ENCODE assay signal across 9 mouse cellular contexts in genomic region chr16:97443670-97444263, GRCm38 (mm10). TPM values are rescaled to one million over a fixed set of nuclear protein-coding genes. Genes with fewer than 3 reads are reported as not detected.
DNase-seq lines count a peak whose midpoint lies in the region; ATAC-seq lines count a peak whose summit lies in the region.
"Had no signal": no experiment of that assay in that cellular context is flagged by ENCODE, and none has a peak within 500 bp of the region (broad histone marks: within the 10 kb centered on the region; RNA-seq: fewer than 3 reads in every experiment).

No protein-coding gene starts in this region.

- 53% methylated on average over 14 of the region's 14 CpGs for WGBS in hindbrain, embryonic 11.5 days
- 54% methylated on average over 14 of the region's 14 CpGs for WGBS in limb, embryonic 11.5 days
- 53% methylated on average over 14 of the region's 14 CpGs for WGBS in neural tube, embryonic 12.5 days

- no peak for ATAC-seq in hindbrain, embryonic 11.5 days (ENCODE audit: low FRiP score)
- no peak for ATAC-seq in limb, embryonic 11.5 days (ENCODE audit: insufficient number of reproducible peaks, low FRiP score, low TSS enrichment, low read depth)
- 0 out of 2 replicates have a peak, but pooled peaks have one; percentile 44 for ATAC-seq in neural tube, embryonic 12.5 days (ENCODE audit: low FRiP score, low read depth)

- H3K36me3 ChIP-seq in hindbrain, embryonic 11.5 days (ENCODE audit: control insufficient read depth, insufficient read depth, low read length) = no peaks in the 10 kb centered on the region
- no peaks in the 10 kb centered on the region for H3K36me3 ChIP-seq in limb, embryonic 11.5 days (ENCODE audit: control insufficient read depth, insufficient read depth, low read length)
- no peaks in the 10 kb centered on the region for H3K36me3 ChIP-seq in neural tube, embryonic 12.5 days

- DNase-seq in ovary, adult 18-20 months (ENCODE audit: low spot score) = peak; percentile 19
- no peak for DNase-seq in ovary, postnatal 10 days (ENCODE audit: low spot score)
- DNase-seq in adrenal gland, adult (ENCODE audit: inconsistent age in 2 of 2, low spot score in 1 of 2) = peak; percentile 44 to 84
- DNase-seq in embryo, embryonic 11 days = peak; percentile 79
- peak; percentile 77 for DNase-seq in hindbrain, embryonic 11.5 days (ENCODE audit: low spot score)
- DNase-seq in limb, embryonic 11.5 days (ENCODE audit: low spot score) = peak; percentile 57
- no peak for DNase-seq in layer of hippocampus, adult 9-10 months (ENCODE audit: low spot score)

- H3K27ac ChIP-seq in hindbrain, embryonic 11.5 days (ENCODE audit: low read depth, low read length) = no peak overlapping the region
- no peak overlapping the region for H3K27ac ChIP-seq in limb, embryonic 11.5 days (replicated peaks; ENCODE audit: low read depth, low read length)
- no peak overlapping the region for H3K27ac ChIP-seq in neural tube, embryonic 12.5 days

- no peaks in the 10 kb centered on the region for H3K9me3 ChIP-seq in hindbrain, embryonic 11.5 days (ENCODE audit: control insufficient read depth, low read length)
- H3K9me3 ChIP-seq in limb, embryonic 11.5 days (ENCODE audit: control insufficient read depth, low read length) = no peaks in the 10 kb centered on the region
- no peaks in the 10 kb centered on the region for H3K9me3 ChIP-seq in neural tube, embryonic 12.5 days

- no peak overlapping the region for H3K4me3 ChIP-seq in hindbrain, embryonic 11.5 days (ENCODE audit: low read depth, low read length)
- no peak overlapping the region for H3K4me3 ChIP-seq in limb, embryonic 11.5 days (ENCODE audit: low read depth, low read length)
- H3K4me3 ChIP-seq in neural tube, embryonic 12.5 days = no peak overlapping the region
- H3K4me3 ChIP-seq: erythroblast, embryonic 14.5 days had no signal

- no peaks in the 10 kb centered on the region for H3K4me1 ChIP-seq in hindbrain, embryonic 11.5 days (replicated peaks; ENCODE audit: control insufficient read depth, insufficient read depth, low read length)
- H3K4me1 ChIP-seq in limb, embryonic 11.5 days (ENCODE audit: control insufficient read depth, insufficient read depth, low read length) = no peaks in the 10 kb centered on the region
- H3K4me1 ChIP-seq in neural tube, embryonic 12.5 days = no peaks in the 10 kb centered on the region

- no peak overlapping the region for H3K9ac ChIP-seq in hindbrain, embryonic 11.5 days (ENCODE audit: low read depth, low read length)
- no peak overlapping the region for H3K9ac ChIP-seq in limb, embryonic 11.5 days (ENCODE audit: low read length)
- H3K9ac ChIP-seq in neural tube, embryonic 12.5 days = no peak overlapping the region

- H3K4me2 ChIP-seq in hindbrain, embryonic 11.5 days (replicated peaks; ENCODE audit: low read depth, low read length) = no peak overlapping the region
- no peak overlapping the region for H3K4me2 ChIP-seq in limb, embryonic 11.5 days (ENCODE audit: low read depth, severe bottlenecking)
- H3K4me2 ChIP-seq in neural tube, embryonic 12.5 days (replicated peaks) = no peak overlapping the region

- H3K27me3 ChIP-seq in hindbrain, embryonic 11.5 days (ENCODE audit: control insufficient read depth, insufficient read depth, low read length) = no peaks in the 10 kb centered on the region
- no peaks in the 10 kb centered on the region for H3K27me3 ChIP-seq in limb, embryonic 11.5 days (ENCODE audit: control insufficient read depth, insufficient read depth, low read length)
- H3K27me3 ChIP-seq in neural tube, embryonic 12.5 days (replicated peaks) = no peaks in the 10 kb centered on the region

RNA-seq across cellular contexts. Expression of gene Mx1, which starts 18.9 kb away (rescaled TPM):
- polyA plus RNA-seq in hindbrain, embryonic 11.5 days (2014; fragmentation: Nextera tagmentation; extraction: Ambion mirVana) = not detected in 2 replicates
- polyA plus RNA-seq in limb, embryonic 11.5 days (2014; fragmentation: Nextera tagmentation; extraction: Ambion mirVana) = 0.11 TPM in 1 of 2 replicates, not detected in the other
- polyA plus RNA-seq in neural tube, embryonic 12.5 days (2016; fragmentation: Nextera tagmentation; extraction: Ambion mirVana) = 0.06 and 0.19 TPM in 2 replicates
- polyA plus RNA-seq: erythroblast, embryonic 14.5 days had no signal

Comparison
In these comparisons a context has a peak if more than half of its experiments do, and no peak if none do; other contexts are left out.
1. DNase-seq: peak in ovary, adult 18-20 months (single experiment), adrenal gland, adult (2 of 2), embryo, embryonic 11 days (single experiment), hindbrain, embryonic 11.5 days (single experiment) and limb, embryonic 11.5 days (single experiment); none in ovary, postnatal 10 days (single experiment) and layer of hippocampus, adult 9-10 months (single experiment).